Mouse (Mus musculus): ENCODE data around the gene Nrcam.

- TF ChIP-seq POLR2A (IDR thresholded peaks at IDR 0.05; ENCODE audit: low read depth, low read length): no peak
- TF ChIP-seq CTCF (IDR thresholded peaks at IDR 0.05; ENCODE audit: extremely low read depth, insufficient read length, insufficient replicate concordance, low read depth, low read length): no peak
Observed at GRCm38 (mm10) chr12:44532337-44533113, 203.8 kb downstream of the Nrcam start.

Data from small intestine, adult 2 months (tissue).